Mouse (Mus musculus) embryonic facial prominence, embryonic 12.5 days (tissue): ENCODE results near the gene Stat3. TPM values are rescaled to one million over a fixed set of nuclear protein-coding genes. Genes with fewer than 3 reads are reported as not detected.

ENCODE experiments used
- ATAC-seq: fragments of 200-750 bp; cut with Nextera tagmentation; 2 replicates; pipeline ENCODE4 v1.8.0; 2017; ENCODE audit not compliant: insufficient number of reproducible peaks, insufficient read depth, low FRiP score, low TSS enrichment
- H3K27ac ChIP-seq: fragments of 300-500 bp; sonication (generic); 2 replicates; pipeline ENCODE4 v1.5.1; 2016; ENCODE audit warnings: mild to moderate bottlenecking
- H3K27me3 ChIP-seq: fragments of 300-500 bp; sonication (generic); 2 replicates; pipeline ENCODE4 v1.6.1; 2016; ENCODE audit warnings: mild to moderate bottlenecking, moderate library complexity
- H3K36me3 ChIP-seq: fragments of 300-500 bp; sonication (generic); 2 replicates; pipeline ENCODE4 v1.6.1; 2016; ENCODE audit warnings: mild to moderate bottlenecking
- H3K4me1 ChIP-seq: fragments of 300-500 bp; sonication (generic); 2 replicates; pipeline ENCODE4 v1.6.1; 2016
- H3K4me2 ChIP-seq: fragments of 300-500 bp; sonication (generic); replicated peaks from 2 replicates; pipeline ENCODE4 v1.6.1; 2016; ENCODE audit warnings: mild to moderate bottlenecking, moderate library complexity
- H3K4me3 ChIP-seq: fragments of 300-500 bp; sonication (generic); 2 replicates; pipeline ENCODE4 v1.5.1; 2016; ENCODE audit warnings: mild to moderate bottlenecking
- H3K9ac ChIP-seq: fragments of 300-500 bp; sonication (generic); 2 replicates; pipeline ENCODE4 v1.6.1; 2016; ENCODE audit warnings: mild to moderate bottlenecking, moderate library complexity
- H3K9me3 ChIP-seq: fragments of 300-500 bp; sonication (generic); 2 replicates; pipeline ENCODE4 v1.6.1; 2016; ENCODE audit warnings: mild to moderate bottlenecking, moderate library complexity
- WGBS: fragments of 180-500 bp; shearing (Covaris S2); methylation state at CpG from one replicate; pipeline ENCODE4 v1.1.7; 2016; 5-methylcytosine and 5-hydroxymethylcytosine counted together
- polyA plus RNA-seq: library from polyadenylated mRNA; unstranded; fragments of >200 nt; fragmentation: Nextera tagmentation; extraction: Ambion mirVana; gene quantifications from 2 replicates; pipeline ENCODE4 v1.2.1, GENCODE M21; 2016

Gene Stat3
- polyA plus RNA-seq, 1 experiment from 2014 or later = 38.4 TPM

- no peaks in the 10 kb centered on the region for H3K9me3 ChIP-seq
- ATAC-seq = no peak
- WGBS = 62% methylated on average over 10 of the region's 10 CpGs
- peaks cover 25% of the 10 kb centered on the region for H3K4me1 ChIP-seq
- H3K4me3 ChIP-seq = no peak overlapping the region
- H3K4me2 ChIP-seq = no peak overlapping the region; the same call in 1 of the 2 replicates
- H3K9ac ChIP-seq = no peak overlapping the region
- no peak overlapping the region for H3K27ac ChIP-seq
- H3K36me3 ChIP-seq = no peaks in the 10 kb centered on the region
- H3K27me3 ChIP-seq = peaks cover 81% of the 10 kb centered on the region
These were observed 32.1 kb upstream of the Stat3 start for GRCm38 (mm10) chr11:100971455-100971854.

- H3K27ac ChIP-seq = peak within 1 kb of the TSS; percentile 57; the same call in 1 of the 2 replicates
These were observed 31.2 kb upstream of the Stat3 start, which contains the start of gene Cavin1 for GRCm38 (mm10) chr11:100970557-100970937. TSS of gene Cavin1 (minus strand) at chr11:100970887.

GRCm38 (mm10) chr11:100969744-100970556 lies 30.6 kb upstream of the Stat3 start:
- Histone ChIP-seq H3K9me3 (no peaks in the 10 kb centered on the region), H3K36me3 (no peaks in the 10 kb centered on the region), H3K4me3 (peak overlapping the region; percentile 57), H3K4me2 (peak overlapping the region; percentile 68), H3K9ac (peak overlapping the region; percentile 62), H3K27ac (peak overlapping the region; percentile 57; the same call in 1 of the 2 replicates), H3K4me1 (peaks cover 25% of the 10 kb centered on the region), H3K27me3 (peaks cover 83% of the 10 kb centered on the region)
- peak; percentile 13; the same call in 1 of the 2 replicates for ATAC-seq
- WGBS = 1% methylated on average over 65 of the region's 65 CpGs

More at GRCm38 (mm10) chr11:100970557-100970937, 31.2 kb upstream of the Stat3 start, which contains the start of gene Cavin1:
- H3K4me3 ChIP-seq = peak within 1 kb of the TSS; percentile 57
- peak within 1 kb of the TSS; percentile 62 for H3K9ac ChIP-seq
- H3K4me2 ChIP-seq = peak within 1 kb of the TSS; percentile 68
- peaks cover 85% of the 10 kb centered on the region for H3K27me3 ChIP-seq
- 1% methylated on average over 20 of the region's 20 CpGs for WGBS
- no peaks in the 10 kb centered on the region for H3K9me3 ChIP-seq
- peaks cover 25% of the 10 kb centered on the region for H3K4me1 ChIP-seq
- no peaks in the 10 kb centered on the region for H3K36me3 ChIP-seq
- peak; percentile 88 for ATAC-seq

- H3K4me2 ChIP-seq = peak overlapping the region; percentile 68
- 7% methylated on average over 35 of the region's 35 CpGs for WGBS
- H3K9ac ChIP-seq = peak overlapping the region; percentile 62
- H3K4me1 ChIP-seq = peaks cover 28% of the 10 kb centered on the region
- no peak; the same call in 1 of the 2 replicates for ATAC-seq
- H3K27ac ChIP-seq = no peak overlapping the region
- H3K9me3 ChIP-seq = no peaks in the 10 kb centered on the region
- peaks cover 80% of the 10 kb centered on the region for H3K27me3 ChIP-seq
- H3K4me3 ChIP-seq = peak overlapping the region; percentile 57
- no peaks in the 10 kb centered on the region for H3K36me3 ChIP-seq
These were observed 29.9 kb upstream of the Stat3 start for GRCm38 (mm10) chr11:100969189-100969743.

- Histone ChIP-seq H3K36me3 (no peaks in the 10 kb centered on the region), H3K4me3 (peak overlapping the region; percentile 57), H3K27ac (no peak overlapping the region), H3K4me2 (peak overlapping the region; percentile 68), H3K9me3 (no peaks in the 10 kb centered on the region), H3K4me1 (peaks cover 28% of the 10 kb centered on the region), H3K27me3 (peaks cover 82% of the 10 kb centered on the region), H3K9ac (no peak overlapping the region)
- 87% methylated on average over 5 of the region's 5 CpGs for WGBS
- no peak for ATAC-seq
These were observed 29.2 kb upstream of the Stat3 start for GRCm38 (mm10) chr11:100968501-100968900.

GRCm38 (mm10) chr11:100967881-100968420 lies 28.6 kb upstream of the Stat3 start:
- no peak overlapping the region for H3K9ac ChIP-seq
- no peaks in the 10 kb centered on the region for H3K36me3 ChIP-seq
- H3K4me1 ChIP-seq = peaks cover 28% of the 10 kb centered on the region
- peaks cover 76% of the 10 kb centered on the region for H3K27me3 ChIP-seq
- 0 out of 2 replicates have a peak overlapping the region, but pooled peaks have one; percentile 68 for H3K4me2 ChIP-seq
- no peak for ATAC-seq
- 84% methylated on average over 5 of the region's 5 CpGs for WGBS
- no peak overlapping the region for H3K27ac ChIP-seq
- H3K9me3 ChIP-seq = no peaks in the 10 kb centered on the region
- peak overlapping the region; percentile 57; the same call in 1 of the 2 replicates for H3K4me3 ChIP-seq

- H3K4me3 ChIP-seq = no peak overlapping the region
- peaks cover 71% of the 10 kb centered on the region for H3K27me3 ChIP-seq
- no peaks in the 10 kb centered on the region for H3K9me3 ChIP-seq
- ATAC-seq = no peak
- no peak overlapping the region for H3K4me2 ChIP-seq
- H3K36me3 ChIP-seq = no peaks in the 10 kb centered on the region
- H3K4me1 ChIP-seq = peaks cover 28% of the 10 kb centered on the region
- WGBS = 59% methylated on average over 5 of the region's 5 CpGs
- no peak overlapping the region for H3K27ac ChIP-seq
- no peak overlapping the region for H3K9ac ChIP-seq
These were observed 28.0 kb upstream of the Stat3 start for GRCm38 (mm10) chr11:100967376-100967775.

GRCm38 (mm10) chr11:100965760-100966159 lies 26.4 kb upstream of the Stat3 start:
- peaks cover 24% of the 10 kb centered on the region for H3K4me1 ChIP-seq
- H3K9me3 ChIP-seq = no peaks in the 10 kb centered on the region
- H3K27me3 ChIP-seq = peaks cover 58% of the 10 kb centered on the region
- H3K4me2 ChIP-seq = no peak overlapping the region
- no peak for ATAC-seq
- no peak overlapping the region for H3K27ac ChIP-seq
- H3K4me3 ChIP-seq = no peak overlapping the region
- 70% methylated on average over 6 of the region's 6 CpGs for WGBS
- no peaks in the 10 kb centered on the region for H3K36me3 ChIP-seq
- no peak overlapping the region for H3K9ac ChIP-seq

- Histone ChIP-seq H3K36me3 (no peaks in the 10 kb centered on the region), H3K9me3 (no peaks in the 10 kb centered on the region), H3K27me3 (peaks cover 54% of the 10 kb centered on the region), H3K4me2 (no peak overlapping the region), H3K4me3 (no peak overlapping the region), H3K9ac (no peak overlapping the region), H3K4me1 (peaks cover 17% of the 10 kb centered on the region), H3K27ac (no peak overlapping the region)
- WGBS = 77% methylated on average over 6 of the region's 6 CpGs
- no peak for ATAC-seq
These were observed 25.7 kb upstream of the Stat3 start for GRCm38 (mm10) chr11:100964901-100965542.

- H3K4me2 ChIP-seq = no peak overlapping the region
- no peaks in the 10 kb centered on the region for H3K9me3 ChIP-seq
- no peak overlapping the region for H3K4me3 ChIP-seq
- no peak for ATAC-seq
- peaks cover 48% of the 10 kb centered on the region for H3K27me3 ChIP-seq
- H3K4me1 ChIP-seq = peaks cover 12% of the 10 kb centered on the region
- 83% methylated on average over 7 of the region's 7 CpGs for WGBS
- H3K27ac ChIP-seq = no peak overlapping the region
- H3K9ac ChIP-seq = no peak overlapping the region
- no peaks in the 10 kb centered on the region for H3K36me3 ChIP-seq
These were observed 24.8 kb upstream of the Stat3 start for GRCm38 (mm10) chr11:100964180-100964579.

GRCm38 (mm10) chr11:100963647-100964046 lies 24.3 kb upstream of the Stat3 start:
- 71% methylated on average over 9 of the region's 9 CpGs for WGBS
- peaks cover 48% of the 10 kb centered on the region for H3K27me3 ChIP-seq
- no peaks in the 10 kb centered on the region for H3K36me3 ChIP-seq
- no peak overlapping the region for H3K27ac ChIP-seq
- no peak for ATAC-seq
- peaks cover 13% of the 10 kb centered on the region; the same call in 1 of the 2 replicates for H3K4me1 ChIP-seq
- no peak overlapping the region for H3K4me2 ChIP-seq
- H3K4me3 ChIP-seq = no peak overlapping the region
- H3K9ac ChIP-seq = no peak overlapping the region
- no peaks in the 10 kb centered on the region for H3K9me3 ChIP-seq
